Mouse (Mus musculus): Measurements from ENCODE around the gene B4galt5. TPM values are rescaled to one million over a fixed set of nuclear protein-coding genes. Genes with fewer than 3 reads are reported as not detected.

The B4galt5 gene
- polyA plus RNA-seq, 1 experiment, result 28.3 TPM

DNA sequence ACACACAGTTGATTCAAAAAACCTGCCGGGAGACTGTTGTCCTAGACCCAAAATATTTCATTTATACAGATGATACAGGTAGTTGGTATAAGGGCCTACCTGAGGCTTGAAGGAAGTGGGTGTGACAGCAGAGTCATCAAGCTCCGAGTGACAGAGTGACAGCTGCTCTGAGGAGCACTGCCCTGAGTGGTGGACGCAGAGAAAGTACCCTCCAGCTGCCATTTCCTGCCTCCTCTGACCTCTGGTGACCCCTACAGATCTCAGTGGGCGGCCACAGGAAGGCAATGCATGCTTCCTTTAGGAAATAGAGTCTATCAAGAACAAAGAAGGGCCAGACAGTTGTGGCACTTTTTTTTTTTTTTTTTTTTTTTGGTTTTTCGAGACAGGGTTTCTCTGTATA lies 83.2 kb downstream of the B4galt5 start:
- H3K4me3 ChIP-seq (ENCODE audit: insufficient read depth, low read length), result no peak overlapping the region
- no peak overlapping the region for H3K27ac ChIP-seq (ENCODE audit: insufficient read depth, low read length)
- TF ChIP-seq POLR2A (IDR thresholded peaks at IDR 0.05; ENCODE audit: low read depth, low read length), result no peak
- TF ChIP-seq CTCF (IDR thresholded peaks at IDR 0.05; ENCODE audit: borderline replicate concordance, insufficient read depth, low read length), result no peak
- H3K4me1 ChIP-seq (ENCODE audit: control insufficient read depth, insufficient read depth, low read length), result peaks cover 10% of the 10 kb centered on the region; the same call in 1 of the 2 replicates

GRCm38 (mm10) chr2:167265021-167265420 lies 84.0 kb downstream of the B4galt5 start:
- Histone ChIP-seq H3K4me1 (ENCODE audit: control insufficient read depth, insufficient read depth, low read length) (peaks cover 10% of the 10 kb centered on the region; the same call in 1 of the 2 replicates), H3K4me3 (ENCODE audit: insufficient read depth, low read length) (no peak overlapping the region)
- TF ChIP-seq POLR2A (IDR thresholded peaks at IDR 0.05; ENCODE audit: low read depth, low read length) (no peak), CTCF (IDR thresholded peaks at IDR 0.05; ENCODE audit: borderline replicate concordance, insufficient read depth, low read length) (no peak)

GRCm38 (mm10) chr2:167263931-167264330 lies 85.1 kb downstream of the B4galt5 start:
- TF ChIP-seq POLR2A (IDR thresholded peaks at IDR 0.05; ENCODE audit: low read depth, low read length) (no peak), CTCF (IDR thresholded peaks at IDR 0.05; ENCODE audit: borderline replicate concordance, insufficient read depth, low read length) (no peak)
- Histone ChIP-seq H3K4me1 (ENCODE audit: control insufficient read depth, insufficient read depth, low read length) (peaks cover 10% of the 10 kb centered on the region; the same call in 1 of the 2 replicates), H3K27ac (ENCODE audit: insufficient read depth, low read length) (no peak overlapping the region), H3K4me3 (ENCODE audit: insufficient read depth, low read length) (no peak overlapping the region)

More at GRCm38 (mm10) chr2:167265021-167265420, 84.0 kb downstream of the B4galt5 start:
- H3K27ac ChIP-seq (ENCODE audit: insufficient read depth, low read length), result no peak overlapping the region

DNA sequence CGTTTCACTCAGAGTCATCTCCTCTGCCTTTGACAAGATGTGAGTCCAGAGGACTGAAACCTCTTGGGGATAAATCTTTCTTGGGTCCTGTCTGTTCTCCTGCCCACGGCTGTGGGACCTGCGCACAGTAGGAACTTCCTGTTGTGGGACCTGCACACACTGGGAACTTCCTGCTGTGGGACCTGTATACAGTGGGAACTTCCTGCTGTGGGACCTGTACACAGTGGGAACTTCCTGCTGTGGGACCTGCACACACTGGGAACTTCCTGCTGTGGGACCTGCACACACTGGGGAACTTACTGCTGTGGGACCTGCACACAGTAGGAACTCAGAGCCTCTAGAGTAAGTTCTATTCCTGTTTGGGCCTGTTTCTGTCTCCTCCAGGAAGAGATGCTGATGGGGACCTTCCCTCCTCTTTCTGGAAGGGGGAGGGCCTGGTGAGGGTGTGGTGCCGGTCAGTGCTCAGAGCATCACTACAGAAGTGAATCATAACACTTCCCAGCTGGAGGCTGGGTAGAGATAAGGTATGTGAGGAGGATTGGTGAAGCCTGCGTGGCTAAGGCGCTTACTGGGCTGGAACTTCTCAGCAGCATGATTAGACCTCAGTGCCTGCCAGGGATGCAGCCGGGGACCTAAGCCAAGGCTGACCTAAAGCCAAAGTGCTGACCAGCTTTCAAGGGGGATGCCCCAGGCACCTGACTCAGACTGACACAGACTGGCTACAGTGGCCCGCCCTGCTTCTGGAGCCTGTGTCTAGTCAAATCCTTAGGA lies 85.8 kb downstream of the B4galt5 start:
- Histone ChIP-seq H3K27ac (ENCODE audit: insufficient read depth, low read length) (0 out of 2 replicates have a peak overlapping the region, but pooled peaks have one; percentile 5), H3K4me1 (ENCODE audit: control insufficient read depth, insufficient read depth, low read length) (peaks cover 5% of the 10 kb centered on the region; the same call in 1 of the 2 replicates), H3K4me3 (ENCODE audit: insufficient read depth, low read length) (no peak overlapping the region)
- TF ChIP-seq CTCF (IDR thresholded peaks at IDR 0.05; ENCODE audit: borderline replicate concordance, insufficient read depth, low read length), result no peak
- TF ChIP-seq POLR2A (IDR thresholded peaks at IDR 0.05; ENCODE audit: low read depth, low read length), result no peak

GRCm38 (mm10) chr2:167262433-167262832 lies 86.5 kb downstream of the B4galt5 start:
- Histone ChIP-seq H3K4me1 (ENCODE audit: control insufficient read depth, insufficient read depth, low read length) (peaks cover 5% of the 10 kb centered on the region; the same call in 1 of the 2 replicates), H3K4me3 (ENCODE audit: insufficient read depth, low read length) (no peak overlapping the region), H3K27ac (ENCODE audit: insufficient read depth, low read length) (no peak overlapping the region)
- TF ChIP-seq POLR2A (IDR thresholded peaks at IDR 0.05; ENCODE audit: low read depth, low read length), result no peak
- no peak for TF ChIP-seq CTCF (IDR thresholded peaks at IDR 0.05; ENCODE audit: borderline replicate concordance, insufficient read depth, low read length)

DNA sequence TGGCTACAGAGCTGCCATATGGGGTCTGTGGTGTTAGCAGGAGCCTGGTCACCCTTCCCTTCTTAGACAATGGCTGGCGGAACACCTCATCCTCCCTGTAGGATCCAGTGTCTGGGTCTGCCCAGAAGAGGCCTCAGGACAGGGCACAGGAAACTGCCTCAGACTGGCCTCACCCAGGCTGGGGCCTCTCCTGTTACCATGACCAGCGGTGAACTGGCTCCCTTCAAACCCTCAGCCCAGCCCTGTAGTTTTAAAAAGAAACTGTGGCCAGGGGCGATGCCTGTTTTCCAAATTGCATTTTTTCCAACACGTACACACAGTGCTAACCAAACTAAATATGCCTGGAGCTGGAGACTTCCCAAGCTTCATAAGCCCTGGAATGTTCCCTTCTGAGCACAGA lies 87.9 kb downstream of the B4galt5 start:
- Histone ChIP-seq H3K4me3 (ENCODE audit: insufficient read depth, low read length) (no peak overlapping the region), H3K27ac (ENCODE audit: insufficient read depth, low read length) (no peak overlapping the region), H3K4me1 (ENCODE audit: control insufficient read depth, insufficient read depth, low read length) (peaks cover 5% of the 10 kb centered on the region; the same call in 1 of the 2 replicates)
- TF ChIP-seq POLR2A (IDR thresholded peaks at IDR 0.05; ENCODE audit: low read depth, low read length), result no peak

GRCm38 (mm10) chr2:167257790-167258189 lies 91.2 kb downstream of the B4galt5 start:
- Histone ChIP-seq H3K4me1 (ENCODE audit: control insufficient read depth, insufficient read depth, low read length) (no peaks in the 10 kb centered on the region), H3K4me3 (ENCODE audit: insufficient read depth, low read length) (no peak overlapping the region), H3K27ac (ENCODE audit: insufficient read depth, low read length) (no peak overlapping the region)
- TF ChIP-seq CTCF (IDR thresholded peaks at IDR 0.05; ENCODE audit: borderline replicate concordance, insufficient read depth, low read length) (no peak), POLR2A (IDR thresholded peaks at IDR 0.05; ENCODE audit: low read depth, low read length) (no peak)

DNA sequence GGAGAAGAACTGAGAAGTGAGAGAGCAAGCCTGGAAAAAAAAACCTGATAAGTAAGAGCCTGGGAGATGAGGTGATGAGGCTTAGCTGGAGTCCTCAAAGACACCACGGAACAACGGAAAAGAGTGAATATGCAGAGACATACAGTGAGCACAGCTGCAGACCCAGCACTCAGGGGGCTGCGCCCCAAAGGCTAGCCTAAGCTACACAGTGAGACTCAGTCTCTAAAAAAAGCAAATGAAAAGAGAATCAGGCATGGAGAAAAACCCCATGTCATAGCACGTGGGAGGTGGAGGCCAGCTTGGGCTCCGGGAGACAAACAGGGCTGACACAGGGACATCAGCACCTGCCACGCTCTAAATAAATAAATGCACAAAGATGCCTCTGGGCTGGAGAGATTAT lies 94.2 kb downstream of the B4galt5 start:
- Histone ChIP-seq H3K4me3 (ENCODE audit: insufficient read depth, low read length) (no peak overlapping the region), H3K4me1 (ENCODE audit: control insufficient read depth, insufficient read depth, low read length) (peaks cover 4% of the 10 kb centered on the region; the same call in 1 of the 2 replicates), H3K27ac (ENCODE audit: insufficient read depth, low read length) (no peak overlapping the region)
- TF ChIP-seq CTCF (IDR thresholded peaks at IDR 0.05; ENCODE audit: borderline replicate concordance, insufficient read depth, low read length) (no peak), POLR2A (IDR thresholded peaks at IDR 0.05; ENCODE audit: low read depth, low read length) (no peak)

DNA sequence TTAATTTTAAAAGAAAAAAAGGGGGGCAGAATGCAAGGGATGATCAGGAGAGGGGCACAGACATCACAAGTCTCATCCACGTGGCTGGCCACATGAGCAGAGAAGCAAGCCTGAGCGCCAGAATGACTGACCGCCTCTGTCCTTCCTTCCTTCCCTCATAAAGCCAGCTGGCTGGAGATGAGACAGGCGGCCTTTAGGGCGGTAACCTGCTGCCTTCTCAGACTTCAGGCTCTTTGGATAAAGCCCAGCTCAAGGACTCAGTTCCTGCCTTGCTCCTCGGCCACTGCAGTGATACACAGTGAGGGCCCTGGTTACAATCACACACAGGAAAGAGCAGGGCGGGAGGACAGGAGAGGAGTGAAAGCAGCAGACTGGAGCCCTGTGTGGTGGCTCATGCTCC lies 94.8 kb downstream of the B4galt5 start:
- Histone ChIP-seq H3K4me3 (ENCODE audit: insufficient read depth, low read length) (no peak overlapping the region), H3K4me1 (ENCODE audit: control insufficient read depth, insufficient read depth, low read length) (peaks cover 4% of the 10 kb centered on the region; the same call in 1 of the 2 replicates), H3K27ac (ENCODE audit: insufficient read depth, low read length) (no peak overlapping the region)
- TF ChIP-seq CTCF (IDR thresholded peaks at IDR 0.05; ENCODE audit: borderline replicate concordance, insufficient read depth, low read length), result no peak
- TF ChIP-seq POLR2A (IDR thresholded peaks at IDR 0.05; ENCODE audit: low read depth, low read length), result no peak

DNA sequence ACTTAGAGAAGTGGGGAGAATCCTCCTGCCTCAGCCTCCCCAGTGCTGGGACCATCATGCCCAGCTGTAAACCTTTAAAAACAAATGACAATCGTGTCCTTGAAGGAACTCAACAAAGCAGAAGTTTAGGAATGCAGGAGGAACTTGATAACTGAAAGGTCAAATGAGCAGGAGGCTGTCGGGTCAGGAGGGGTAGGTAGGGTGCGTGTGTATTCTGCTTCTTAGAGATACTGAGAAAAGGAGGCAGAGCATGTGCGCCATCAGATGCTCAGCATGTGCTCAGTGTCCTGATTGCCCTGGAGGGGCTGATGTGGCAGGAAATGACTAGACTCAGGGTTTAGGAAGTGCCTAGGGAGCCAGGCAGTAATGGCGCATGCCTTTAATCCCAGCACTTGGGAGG lies 95.5 kb downstream of the B4galt5 start:
- no peak for TF ChIP-seq CTCF (IDR thresholded peaks at IDR 0.05; ENCODE audit: borderline replicate concordance, insufficient read depth, low read length)
- no peak for TF ChIP-seq POLR2A (IDR thresholded peaks at IDR 0.05; ENCODE audit: low read depth, low read length)
- H3K27ac ChIP-seq (ENCODE audit: insufficient read depth, low read length), result no peak overlapping the region
- H3K4me1 ChIP-seq (ENCODE audit: control insufficient read depth, insufficient read depth, low read length), result peaks cover 4% of the 10 kb centered on the region; the same call in 1 of the 2 replicates
- no peak overlapping the region for H3K4me3 ChIP-seq (ENCODE audit: insufficient read depth, low read length)

All from embryonic fibroblast, embryonic 13.5 days (primary cell).